Mouse (Mus musculus): ENCODE measurements at regions not wholly inside any gene's neighbourhood (a gene's known extent, or its start where the extent isn't known, plus 50 kb on each side); places are given as distances from the start of the nearest gene placed in this dataset.

GRCm38 (mm10) chr14:100352961-100353452 is 68.5 kb upstream of the Klf12 start:
- Histone ChIP-seq H3K9ac (ENCODE audit: low read depth, low read length) (no peak overlapping the region), H3K4me1 (ENCODE audit: control insufficient read depth, insufficient read depth, low read length) (no peaks in the 10 kb centered on the region), H3K36me3 (ENCODE audit: control insufficient read depth, insufficient read depth, low read length) (no peaks in the 10 kb centered on the region), H3K79me2 (replicated peaks; ENCODE audit: control insufficient read depth, insufficient read depth, low read length) (no peaks in the 10 kb centered on the region), H3K27me3 (ENCODE audit: control insufficient read depth, insufficient read depth, low read length) (no peaks in the 10 kb centered on the region), H3K27ac (no peak overlapping the region), H3K4me3 (no peak overlapping the region)
- no peak for DNase-seq
- TF ChIP-seq EP300 (IDR thresholded peaks at IDR 0.05; ENCODE audit: insufficient read depth, low read depth, low read length), result no peak
- no peak for TF ChIP-seq CTCF (IDR thresholded peaks at IDR 0.05)
- TF ChIP-seq POLR2A (IDR thresholded peaks at IDR 0.05; ENCODE audit: insufficient read depth, low read depth, low read length), result no peak
- WGBS, result 61% methylated on average over 4 of the region's 4 CpGs
- intact Hi-C loops (cut with DNase I), result no loop called here

GRCm38 (mm10) chr14:100351004-100351403 is 66.5 kb upstream of the Klf12 start:
- Histone ChIP-seq H3K4me3 (no peak overlapping the region), H3K4me1 (ENCODE audit: control insufficient read depth, insufficient read depth, low read length) (no peaks in the 10 kb centered on the region; the same call in 1 of the 2 replicates), H3K36me3 (ENCODE audit: control insufficient read depth, insufficient read depth, low read length) (no peaks in the 10 kb centered on the region), H3K27me3 (ENCODE audit: control insufficient read depth, insufficient read depth, low read length) (no peaks in the 10 kb centered on the region), H3K27ac (no peak overlapping the region), H3K79me2 (replicated peaks; ENCODE audit: control insufficient read depth, insufficient read depth, low read length) (no peaks in the 10 kb centered on the region), H3K9ac (ENCODE audit: low read depth, low read length) (no peak overlapping the region)
- intact Hi-C loops (cut with DNase I), result no loop called here
- no peak for DNase-seq
- WGBS, result 91% methylated on average over 7 of the region's 7 CpGs
- TF ChIP-seq CTCF (IDR thresholded peaks at IDR 0.05), result no peak
- TF ChIP-seq POLR2A (IDR thresholded peaks at IDR 0.05; ENCODE audit: insufficient read depth, low read depth, low read length), result no peak
- no peak for TF ChIP-seq EP300 (IDR thresholded peaks at IDR 0.05; ENCODE audit: insufficient read depth, low read depth, low read length)

DNA sequence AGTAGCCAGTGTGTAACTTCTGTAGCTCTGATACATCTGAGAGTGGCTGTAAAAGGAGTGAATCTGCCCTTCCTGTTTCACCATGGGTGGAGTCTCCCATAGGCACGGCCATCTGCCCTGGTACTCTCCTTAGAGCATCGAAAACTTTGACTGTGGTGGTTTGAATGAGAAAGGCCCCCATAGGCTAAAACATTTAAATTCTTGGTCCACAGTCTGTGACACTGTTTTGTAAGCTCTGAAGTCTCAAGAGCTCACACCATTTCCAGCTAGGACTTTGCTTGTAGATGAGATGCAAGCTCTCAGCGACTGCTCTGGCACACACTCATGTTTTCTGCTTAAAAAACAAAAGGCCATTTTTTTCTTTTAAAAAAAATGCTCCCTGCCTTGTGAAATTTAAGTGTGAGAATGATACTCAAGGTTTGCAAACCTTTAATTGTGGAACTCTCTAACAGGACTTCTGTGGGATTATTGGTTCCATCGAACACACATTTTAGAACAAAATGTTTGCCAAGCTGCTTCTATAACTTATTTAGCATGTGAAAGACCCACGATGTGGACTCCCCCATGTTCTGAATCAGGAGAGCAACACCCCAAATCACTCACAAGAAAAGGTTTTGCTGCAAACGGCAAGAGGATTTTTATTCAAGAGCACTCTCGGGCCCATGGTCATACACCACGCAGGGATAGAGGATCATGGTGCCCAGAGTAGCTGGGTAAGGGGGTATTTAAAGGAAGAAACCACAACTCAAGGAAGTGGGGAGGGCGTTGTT is 65.7 kb upstream of the Klf12 start:
- Histone ChIP-seq H3K4me1 (ENCODE audit: control insufficient read depth, insufficient read depth, low read length) (no peaks in the 10 kb centered on the region; the same call in 1 of the 2 replicates), H3K27ac (no peak overlapping the region), H3K79me2 (replicated peaks; ENCODE audit: control insufficient read depth, insufficient read depth, low read length) (no peaks in the 10 kb centered on the region), H3K36me3 (ENCODE audit: control insufficient read depth, insufficient read depth, low read length) (no peaks in the 10 kb centered on the region), H3K27me3 (ENCODE audit: control insufficient read depth, insufficient read depth, low read length) (no peaks in the 10 kb centered on the region), H3K4me3 (no peak overlapping the region), H3K9ac (ENCODE audit: low read depth, low read length) (no peak overlapping the region)
- WGBS, result 84% methylated on average over 9 of the region's 9 CpGs
- DNase-seq, result no peak
- intact Hi-C loops (cut with DNase I), result no loop called here
- TF ChIP-seq CTCF (IDR thresholded peaks at IDR 0.05) (no peak), EP300 (IDR thresholded peaks at IDR 0.05; ENCODE audit: insufficient read depth, low read depth, low read length) (no peak), POLR2A (IDR thresholded peaks at IDR 0.05; ENCODE audit: insufficient read depth, low read depth, low read length) (no peak)

DNA sequence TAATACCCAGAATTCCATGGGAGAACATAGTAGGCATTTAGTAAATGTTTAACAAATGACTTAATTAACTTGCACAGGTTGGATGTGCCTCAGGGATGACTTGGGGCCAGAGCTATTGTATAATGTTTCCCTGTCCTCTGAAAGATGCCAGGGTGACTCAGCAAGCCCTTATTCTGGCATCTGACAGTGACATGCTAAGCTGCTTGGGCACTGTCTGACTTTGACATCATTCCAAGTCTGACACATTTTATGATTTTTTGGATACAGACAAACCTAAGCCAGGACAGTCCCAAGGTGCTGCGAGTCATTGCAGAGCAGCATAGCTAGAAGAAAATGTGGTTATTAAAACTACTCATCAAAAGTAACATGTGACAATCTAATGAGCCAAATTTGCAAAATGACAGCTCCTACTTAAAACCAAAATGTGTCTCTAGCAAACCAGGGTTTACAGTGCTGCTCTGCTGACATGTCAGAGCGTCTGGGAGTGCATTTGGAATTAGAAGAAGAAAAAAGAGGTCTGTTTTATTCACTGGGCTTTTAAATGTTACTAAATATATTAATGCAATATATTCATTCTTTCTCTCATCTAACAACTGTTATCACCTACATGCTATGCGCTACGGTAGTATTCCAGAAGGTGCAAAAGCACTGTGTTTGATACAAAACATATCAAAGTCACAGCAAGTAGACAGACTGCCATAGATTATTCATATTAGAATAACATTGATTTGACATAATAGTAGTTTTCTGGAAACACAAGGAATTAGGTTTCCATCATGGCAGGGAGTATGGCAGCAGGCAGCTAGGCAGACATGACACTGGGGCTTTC is 64.1 kb upstream of the Klf12 start:
- intact Hi-C loops (cut with DNase I), result no loop called here
- 76% methylated on average over 4 of the region's 4 CpGs for WGBS
- peak in 1 of 2 experiments; percentile 14 for DNase-seq

GRCm38 (mm10) chr14:100336926-100337325 is 52.4 kb upstream of the Klf12 start:
- Histone ChIP-seq H3K27ac (no peak overlapping the region), H3K4me1 (ENCODE audit: control insufficient read depth, insufficient read depth, low read length) (no peaks in the 10 kb centered on the region; the same call in 1 of the 2 replicates), H3K27me3 (ENCODE audit: control insufficient read depth, insufficient read depth, low read length) (no peaks in the 10 kb centered on the region), H3K4me3 (no peak overlapping the region), H3K9ac (ENCODE audit: low read depth, low read length) (no peak overlapping the region), H3K36me3 (ENCODE audit: control insufficient read depth, insufficient read depth, low read length) (no peaks in the 10 kb centered on the region), H3K79me2 (replicated peaks; ENCODE audit: control insufficient read depth, insufficient read depth, low read length) (no peaks in the 10 kb centered on the region)
- 90% methylated on average over 4 of the region's 4 CpGs for WGBS
- no peak for DNase-seq
- intact Hi-C loops (cut with DNase I), result no loop called here
- TF ChIP-seq POLR2A (IDR thresholded peaks at IDR 0.05; ENCODE audit: insufficient read depth, low read depth, low read length) (no peak), CTCF (IDR thresholded peaks at IDR 0.05) (no peak), EP300 (IDR thresholded peaks at IDR 0.05; ENCODE audit: insufficient read depth, low read depth, low read length) (no peak)

More for the DNA sequence above, 64.1 kb upstream of the Klf12 start:
- no peak overlapping the region for H3K4me3 ChIP-seq
- H3K27ac ChIP-seq, result no peak overlapping the region
- no peaks in the 10 kb centered on the region for H3K79me2 ChIP-seq (replicated peaks; ENCODE audit: control insufficient read depth, insufficient read depth, low read length)
- TF ChIP-seq CTCF (IDR thresholded peaks at IDR 0.05) (no peak), POLR2A (IDR thresholded peaks at IDR 0.05; ENCODE audit: insufficient read depth, low read depth, low read length) (no peak)
- no peak overlapping the region for H3K9ac ChIP-seq (ENCODE audit: low read depth, low read length)
- H3K36me3 ChIP-seq (ENCODE audit: control insufficient read depth, insufficient read depth, low read length), result no peaks in the 10 kb centered on the region
- no peaks in the 10 kb centered on the region for H3K27me3 ChIP-seq (ENCODE audit: control insufficient read depth, insufficient read depth, low read length)
- H3K4me1 ChIP-seq (ENCODE audit: control insufficient read depth, insufficient read depth, low read length), result no peaks in the 10 kb centered on the region; the same call in 1 of the 2 replicates

Small RNAs in the stretch of these regions (microRNA-seq; reads per million reads assigned to microRNA genes)
- gene Gm22401, result 0 reads per million in 2 experiments

All from heart, adult 2 months (tissue).